Mouse (Mus musculus) forebrain, embryonic 11.5 days (tissue): ENCODE data around the gene Cyp4a30b. TPM values are rescaled to one million over a fixed set of nuclear protein-coding genes. Genes with fewer than 3 reads are reported as not detected.
"Not testable (repeated sequence)": the region's sequence is repeated elsewhere in the genome, so short reads cannot be mapped to it uniquely, and the experiment has no call there.

ENCODE experiments used
- ATAC-seq: fragments of 200-750 bp; cut with Nextera tagmentation; replicated peaks from 2 replicates; pipeline ENCODE4 v1.8.0; 2017; ENCODE audit warnings: moderate TSS enrichment; ENCODE audit not compliant: low FRiP score
- DNase-seq: peaks from one replicate; pipeline ENCODE4 v3.0.0-alpha.2; 2017; ENCODE audit warnings: low spot score
- H3K27ac ChIP-seq: fragments of 300-500 bp; sonication (generic); 2 replicates; pipeline ENCODE4 v1.5.1; 2014; ENCODE audit warnings: low read depth, low read length
- H3K27me3 ChIP-seq: fragments of 300-500 bp; sonication (generic); 2 replicates; pipeline ENCODE4 v1.6.1; 2014; ENCODE audit warnings: mild to moderate bottlenecking, low read length, mixed read lengths; ENCODE audit not compliant: control insufficient read depth, insufficient read depth
- H3K36me3 ChIP-seq: fragments of 300-500 bp; sonication (generic); 2 replicates; pipeline ENCODE4 v1.6.1; 2014; ENCODE audit warnings: mild to moderate bottlenecking, low read length, moderate library complexity, mixed read lengths; ENCODE audit not compliant: control insufficient read depth, insufficient read depth
- H3K4me1 ChIP-seq: fragments of 300-500 bp; sonication (generic); replicated peaks from 2 replicates; pipeline ENCODE4 v1.6.1; 2014; ENCODE audit warnings: low read length, mixed read lengths; ENCODE audit not compliant: control insufficient read depth, insufficient read depth
- H3K4me2 ChIP-seq: fragments of 300-500 bp; sonication (generic); 2 replicates; pipeline ENCODE4 v1.6.1; 2014; ENCODE audit warnings: low read depth, mild to moderate bottlenecking, low read length, moderate library complexity, mixed read lengths; ENCODE audit not compliant: severe bottlenecking
- H3K4me3 ChIP-seq: fragments of 300-500 bp; sonication (generic); 2 replicates; pipeline ENCODE4 v1.5.1; 2014; ENCODE audit warnings: low read depth, low read length
- H3K9ac ChIP-seq: fragments of 300-500 bp; sonication (generic); 2 replicates; pipeline ENCODE4 v1.6.1; 2014; ENCODE audit warnings: low read length
- H3K9me3 ChIP-seq: fragments of 300-500 bp; sonication (generic); 2 replicates; pipeline ENCODE4 v1.6.1; 2016; ENCODE audit warnings: low read length, mixed read lengths; ENCODE audit not compliant: control insufficient read depth
- WGBS: fragments of 180-500 bp; shearing (Covaris S2); extraction: QIAGEN DNeasy Blood & Tissue Kit; methylation state at CpG from one replicate; pipeline ENCODE4 v1.1.7; 2014; 5-methylcytosine and 5-hydroxymethylcytosine counted together
- polyA plus RNA-seq: library from polyadenylated mRNA; unstranded; fragments of >200 nt; fragmentation: Nextera tagmentation; extraction: Ambion mirVana; gene quantifications from 2 replicates; pipeline ENCODE4 v1.2.1, GENCODE M21; 2014

Cyp4a30b gene
- not detected in 2 replicates for polyA plus RNA-seq

DNA sequence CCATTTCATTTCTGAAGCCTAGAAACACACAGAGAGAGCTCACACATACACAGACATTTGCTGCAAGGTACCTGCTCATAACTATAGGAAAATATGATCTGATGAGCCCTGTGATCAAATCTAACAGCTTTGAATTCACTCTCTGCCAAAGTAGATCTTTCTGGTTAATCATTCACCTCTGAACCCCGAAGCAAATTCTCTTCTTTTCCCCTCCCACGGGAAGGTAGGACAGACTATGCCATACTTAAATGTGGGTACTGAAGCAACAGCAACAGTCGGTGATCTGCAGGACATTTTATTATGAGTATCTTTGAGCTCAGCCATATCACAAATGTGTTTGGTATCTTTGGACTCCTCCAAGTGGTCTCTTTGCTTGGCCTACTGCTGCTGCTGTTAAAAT, at the start of gene Cyp4a30b:
Cyp4a30b (plus strand) TSS at position 301 of the 400 bp plus-strand sequence.
- ATAC-seq (no peak), DNase-seq (no peak)
- H3K9me3 ChIP-seq, result no peaks in the 10 kb centered on the region
- no peak within 1 kb of the TSS for H3K9ac ChIP-seq
- H3K4me2 ChIP-seq, result no peak within 1 kb of the TSS
- 87% methylated on average over 3 of the region's 3 CpGs for WGBS
- no peaks in the 10 kb centered on the region for H3K36me3 ChIP-seq
- H3K27me3 ChIP-seq, result no peaks in the 10 kb centered on the region
- no peak within 1 kb of the TSS for H3K27ac ChIP-seq
- no peaks in the 10 kb centered on the region for H3K4me1 ChIP-seq
- H3K4me3 ChIP-seq, result no peak within 1 kb of the TSS

DNA sequence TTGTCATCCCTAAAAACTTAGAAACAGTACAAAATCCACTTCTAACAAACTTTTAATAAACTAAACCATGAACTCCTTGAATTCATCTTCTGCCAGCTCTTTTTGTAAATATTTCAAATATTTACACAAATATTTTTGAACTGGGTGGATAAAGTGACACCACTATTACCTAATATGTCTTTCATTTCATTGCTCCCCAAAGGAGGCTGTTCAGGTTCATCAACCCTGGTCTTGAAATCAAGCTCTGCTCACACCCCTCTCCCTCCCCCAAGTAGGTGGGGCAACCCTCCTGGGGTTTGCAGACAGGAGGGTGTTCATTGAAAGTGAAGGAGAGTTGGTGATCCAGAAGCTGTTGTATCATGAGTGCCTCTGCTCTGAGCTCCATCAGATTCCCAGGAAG, 41.1 kb upstream of the Cyp4a30b start, which contains the start of gene Cyp4a12b:
Cyp4a12b (plus strand) TSS at position 301 of the 400 bp plus-strand sequence.
- not testable (repeated sequence) for H3K4me2 ChIP-seq

DNA sequence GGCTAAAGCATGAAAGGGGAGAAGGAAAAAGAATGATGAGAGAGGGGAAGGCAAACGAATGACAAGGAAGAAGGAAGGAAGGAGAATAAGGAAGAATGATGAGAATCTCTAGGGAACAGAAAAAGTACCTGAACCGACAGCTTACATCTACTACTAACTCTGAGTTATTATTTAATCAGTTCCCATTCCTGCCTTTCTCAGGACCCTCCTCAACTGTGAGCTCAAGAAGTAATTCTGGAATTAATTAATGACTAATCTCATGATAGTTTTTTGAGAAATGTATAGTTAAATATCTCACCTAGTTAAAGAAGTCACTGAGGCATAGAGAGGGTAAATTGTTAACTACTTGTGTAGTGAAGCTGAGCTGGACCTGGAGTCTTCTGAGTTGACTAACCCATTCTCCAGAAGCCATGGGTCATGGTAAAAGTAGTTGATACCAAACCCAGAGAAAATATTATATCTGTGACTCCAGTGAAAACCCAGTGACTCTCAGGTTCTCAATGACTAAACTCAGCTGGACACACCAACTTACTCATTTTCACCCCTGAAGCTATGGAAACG, 1.7 kb upstream of the Cyp4a30b start:
- Histone ChIP-seq H3K4me1 (no peaks in the 10 kb centered on the region), H3K27ac (no peak overlapping the region), H3K9me3 (no peaks in the 10 kb centered on the region), H3K4me2 (no peak overlapping the region), H3K9ac (no peak overlapping the region), H3K36me3 (no peaks in the 10 kb centered on the region), H3K4me3 (no peak overlapping the region), H3K27me3 (no peaks in the 10 kb centered on the region)
- DNase-seq (no peak), ATAC-seq (no peak)
- 72% methylated on average over 3 of the region's 3 CpGs for WGBS

More for the DNA sequence above, 41.1 kb upstream of the Cyp4a30b start, which contains the start of gene Cyp4a12b:
- H3K27me3 ChIP-seq, DNase-seq, H3K9me3 ChIP-seq, H3K36me3 ChIP-seq, H3K9ac ChIP-seq, H3K4me3 ChIP-seq, ATAC-seq, H3K27ac ChIP-seq, H3K4me1 ChIP-seq: not testable (repeated sequence)

DNA sequence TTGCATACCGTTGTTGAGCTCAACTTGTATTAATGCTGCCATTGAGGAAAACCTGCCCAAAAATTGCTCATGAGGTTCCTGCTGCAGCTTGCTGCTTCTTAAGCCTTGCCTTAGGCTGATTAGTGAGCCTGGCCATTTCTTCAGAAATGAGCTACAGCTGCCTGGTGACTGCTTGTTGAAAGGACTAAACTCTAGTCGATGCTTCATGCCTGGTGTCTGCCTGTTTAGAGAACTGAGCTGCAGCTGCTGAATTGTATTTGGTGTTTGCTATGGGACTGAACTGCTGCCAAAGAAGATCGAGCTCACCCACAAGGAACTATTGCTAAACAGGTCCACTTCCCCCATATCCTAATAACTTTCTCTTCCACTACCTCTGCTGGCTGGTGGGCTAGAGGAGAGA, 21.2 kb downstream of the Cyp4a30b start:
- H3K4me2 ChIP-seq, result not testable (repeated sequence)

DNA sequence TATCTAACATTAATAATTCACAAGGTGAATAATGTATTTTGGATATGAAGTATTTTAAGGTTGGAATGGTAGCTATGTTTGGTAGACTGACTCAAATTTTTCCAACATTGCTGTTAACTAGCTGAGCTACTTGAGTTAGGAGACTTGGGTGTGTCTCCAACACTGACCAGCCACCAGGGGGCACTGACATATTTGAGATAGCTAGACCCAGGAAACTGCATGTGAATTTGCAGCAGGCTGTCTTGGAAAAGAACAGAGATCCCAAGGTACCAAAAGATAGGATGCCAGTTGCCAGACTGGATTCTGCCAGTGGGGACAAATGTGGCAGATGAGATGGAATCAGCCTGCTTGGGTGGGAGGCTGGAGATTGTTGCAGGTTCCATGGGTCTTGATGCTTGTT, 23.6 kb downstream of the Cyp4a30b start:
- not testable (repeated sequence) for H3K9ac ChIP-seq, H3K4me3 ChIP-seq, DNase-seq, H3K27ac ChIP-seq, H3K4me2 ChIP-seq, H3K36me3 ChIP-seq, H3K4me1 ChIP-seq, H3K27me3 ChIP-seq, H3K9me3 ChIP-seq
- ATAC-seq, result peak; percentile 66

More for the DNA sequence above, 21.2 kb downstream of the Cyp4a30b start:
- DNase-seq, H3K9me3 ChIP-seq, H3K9ac ChIP-seq, H3K36me3 ChIP-seq, H3K4me3 ChIP-seq, ATAC-seq, H3K27ac ChIP-seq, H3K27me3 ChIP-seq, H3K4me1 ChIP-seq: not testable (repeated sequence)
- 79% methylated on average over 3 of the region's 3 CpGs for WGBS

DNA sequence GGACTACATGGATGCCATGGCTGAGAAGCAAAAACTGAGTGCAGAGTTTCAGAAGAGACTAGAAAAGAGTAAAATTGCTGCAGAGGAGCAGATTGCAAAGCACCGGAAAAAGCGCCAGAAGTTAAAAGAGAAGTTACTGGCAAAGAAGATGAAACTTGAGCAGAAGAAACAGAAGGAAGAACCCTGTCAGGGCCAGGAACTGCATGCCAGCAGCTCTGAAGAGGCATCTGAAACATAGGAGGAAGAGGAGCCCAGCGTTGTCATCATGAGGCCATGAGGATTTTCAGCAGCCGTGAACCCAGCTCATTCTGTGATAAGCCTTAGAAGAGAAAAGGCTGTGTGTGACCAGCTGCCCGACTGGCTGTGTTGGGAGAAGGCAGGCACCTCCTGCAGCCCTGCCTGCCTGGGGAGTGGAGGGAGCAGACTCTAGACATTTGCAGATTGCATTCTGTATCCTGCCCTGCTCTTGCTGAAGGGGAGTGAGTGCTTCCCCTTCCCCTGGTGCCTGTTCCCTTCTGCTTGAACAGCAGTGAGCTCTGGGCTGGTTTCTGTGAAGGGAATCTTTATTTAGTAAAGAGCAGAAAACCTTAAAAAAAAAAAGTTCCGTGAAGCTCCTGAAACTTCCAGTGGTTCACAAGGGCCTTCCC, 28.7 kb downstream of the Cyp4a30b start:
- Histone ChIP-seq H3K4me2 (no peak overlapping the region), H3K4me3 (no peak overlapping the region), H3K27me3 (no peaks in the 10 kb centered on the region), H3K4me1 (no peaks in the 10 kb centered on the region), H3K36me3 (no peaks in the 10 kb centered on the region), H3K27ac (no peak overlapping the region), H3K9ac (no peak overlapping the region), H3K9me3 (no peaks in the 10 kb centered on the region)
- ATAC-seq, result no peak
- WGBS, result 79% methylated on average over 6 of the region's 6 CpGs
- no peak for DNase-seq

DNA sequence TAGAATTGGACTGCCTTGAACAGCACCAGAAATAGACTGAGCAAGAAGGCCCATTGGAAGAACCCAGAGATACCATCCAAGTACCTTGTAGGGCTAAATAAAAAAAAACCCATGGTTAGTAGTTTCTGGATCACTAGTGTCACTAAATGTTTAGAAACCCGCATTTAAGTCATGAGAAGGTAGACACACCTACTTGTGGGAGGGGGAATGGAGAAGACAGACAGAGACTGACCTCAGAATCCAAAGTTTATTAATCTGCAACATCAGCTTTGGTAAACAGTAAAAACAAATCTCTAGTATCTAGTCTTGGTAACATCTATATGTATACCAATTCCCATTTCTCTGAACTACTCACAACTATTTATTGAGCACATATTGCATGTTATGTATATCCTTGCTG, 43.6 kb downstream of the Cyp4a30b start, which contains the start of gene Cyp4a14:
Cyp4a14 (minus strand) TSS at position 142 of the 400 bp plus-strand sequence.
- Histone ChIP-seq H3K4me2 (no peak within 1 kb of the TSS), H3K4me3 (no peak within 1 kb of the TSS), H3K4me1 (no peaks in the 10 kb centered on the region), H3K9ac (no peak within 1 kb of the TSS), H3K36me3 (no peaks in the 10 kb centered on the region), H3K27ac (no peak within 1 kb of the TSS), H3K27me3 (no peaks in the 10 kb centered on the region), H3K9me3 (no peaks in the 10 kb centered on the region)
- 92% methylated on average over 1 of the region's 1 CpGs for WGBS
- no peak for DNase-seq
- ATAC-seq, result no peak

DNA sequence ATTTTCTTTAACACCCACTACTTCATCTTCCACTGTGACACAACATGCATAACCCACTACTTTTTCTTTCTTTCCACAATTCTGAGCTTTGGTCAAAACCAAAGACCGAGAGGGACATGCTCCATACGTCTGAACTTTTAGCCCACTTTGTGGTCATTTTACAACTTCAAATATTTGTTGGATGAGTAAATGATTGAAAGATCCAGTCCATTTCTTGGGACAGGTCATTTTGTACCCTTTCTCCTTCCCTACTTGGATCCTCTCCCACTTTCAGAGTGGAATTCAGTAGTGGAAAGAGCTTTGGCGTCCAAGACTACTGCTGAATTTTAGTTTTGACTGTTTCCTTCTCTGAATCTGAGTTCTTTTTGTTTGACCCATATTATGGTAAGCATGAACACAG, 45.1 kb downstream of the Cyp4a30b start:
- DNase-seq, result no peak
- ATAC-seq, result no peak
- Histone ChIP-seq H3K27ac (no peak overlapping the region), H3K9ac (no peak overlapping the region), H3K9me3 (no peaks in the 10 kb centered on the region), H3K27me3 (no peaks in the 10 kb centered on the region), H3K4me3 (no peak overlapping the region), H3K4me1 (no peaks in the 10 kb centered on the region), H3K36me3 (no peaks in the 10 kb centered on the region), H3K4me2 (no peak overlapping the region)
- WGBS, result 92% methylated on average over 3 of the region's 3 CpGs

DNA sequence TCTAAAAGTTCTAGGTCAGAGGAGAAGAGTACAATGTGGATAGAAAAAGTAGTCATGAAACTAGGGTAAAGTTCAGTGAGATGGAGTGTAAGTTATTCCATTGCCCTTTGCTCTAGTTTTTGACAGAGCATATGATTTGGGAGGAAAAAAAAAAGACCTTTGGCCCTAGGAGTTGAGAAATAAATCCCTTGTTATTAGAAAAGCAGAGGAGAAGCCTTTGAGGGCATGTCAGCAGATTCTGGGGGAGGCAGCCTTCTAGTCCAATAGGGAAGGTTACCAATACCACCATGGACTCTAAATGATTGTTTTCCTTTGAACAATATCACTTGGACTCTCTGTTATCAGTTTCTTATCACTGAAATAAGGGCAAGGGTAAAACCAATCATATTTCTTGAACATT, 61.6 kb downstream of the Cyp4a30b start:
- not testable (repeated sequence) for H3K27me3 ChIP-seq, DNase-seq, ATAC-seq, H3K4me2 ChIP-seq, H3K9me3 ChIP-seq, H3K9ac ChIP-seq, H3K36me3 ChIP-seq, H3K4me1 ChIP-seq, H3K4me3 ChIP-seq, H3K27ac ChIP-seq
